Mouse (Mus musculus) embryonic facial prominence, embryonic 11.5 days (tissue): ENCODE measurements around the gene Fkbp7. TPM values are rescaled to one million over a fixed set of nuclear protein-coding genes. Genes with fewer than 3 reads are reported as not detected.

Experiments used
- ATAC-seq: fragments of 200-750 bp; cut with Nextera tagmentation; replicated peaks from 2 replicates; pipeline ENCODE4 v1.8.0; 2017; ENCODE audit warnings: low read depth; ENCODE audit not compliant: insufficient number of reproducible peaks, low FRiP score, low TSS enrichment
- DNase-seq: peaks from one replicate; pipeline ENCODE4 v3.0.0-alpha.2; 2015; ENCODE audit warnings: low spot score
- H3K27ac ChIP-seq: fragments of 300-500 bp; sonication (generic); replicated peaks from 2 replicates; pipeline ENCODE4 v1.5.1; 2014; ENCODE audit warnings: mild to moderate bottlenecking, low read depth, low read length, control low read depth
- H3K27me3 ChIP-seq: fragments of 300-500 bp; sonication (generic); 2 replicates; pipeline ENCODE4 v1.6.1; 2014; ENCODE audit warnings: mild to moderate bottlenecking, low read length, moderate library complexity, mixed read lengths; ENCODE audit not compliant: control insufficient read depth, insufficient read depth
- H3K36me3 ChIP-seq: fragments of 300-500 bp; sonication (generic); replicated peaks from 2 replicates; pipeline ENCODE4 v1.6.1; 2014; ENCODE audit warnings: low read depth, mild to moderate bottlenecking, low read length, moderate library complexity, mixed read lengths; ENCODE audit not compliant: control insufficient read depth, insufficient read depth
- H3K4me1 ChIP-seq: fragments of 300-500 bp; sonication (generic); 2 replicates; pipeline ENCODE4 v1.6.1; 2014; ENCODE audit warnings: low read length, mixed read lengths; ENCODE audit not compliant: control insufficient read depth, insufficient read depth
- H3K4me2 ChIP-seq: fragments of 300-500 bp; sonication (generic); 2 replicates; pipeline ENCODE4 v1.6.1; 2014; ENCODE audit warnings: low read depth, mild to moderate bottlenecking, control low read depth, low read length, moderate library complexity
- H3K4me3 ChIP-seq: fragments of 300-500 bp; sonication (generic); 2 replicates; pipeline ENCODE4 v1.5.1; 2014; ENCODE audit warnings: low read depth, low read length, control low read depth
- H3K9ac ChIP-seq: fragments of 300-500 bp; sonication (generic); replicated peaks from 2 replicates; pipeline ENCODE4 v1.6.1; 2014; ENCODE audit warnings: mild to moderate bottlenecking, control low read depth, low read length
- H3K9me3 ChIP-seq: fragments of 300-500 bp; sonication (generic); replicated peaks from 2 replicates; pipeline ENCODE4 v1.6.1; 2016; ENCODE audit warnings: mild to moderate bottlenecking, low read length, inconsistent platforms, mixed read lengths; ENCODE audit not compliant: control insufficient read depth
- WGBS: fragments of 180-500 bp; shearing (Covaris S2); extraction: QIAGEN DNeasy Blood & Tissue Kit; methylation state at CpG from one replicate; pipeline ENCODE4 v1.1.7; 2014; 5-methylcytosine and 5-hydroxymethylcytosine counted together
- polyA plus RNA-seq: library from polyadenylated mRNA; unstranded; fragments of >200 nt; fragmentation: Nextera tagmentation; extraction: Ambion mirVana; gene quantifications from 2 replicates; pipeline ENCODE4 v1.2.1, GENCODE M21; 2014

The Fkbp7 gene
- polyA plus RNA-seq, 1 experiment from 2014 or later, result 45.8 TPM

- H3K27me3 ChIP-seq, result no peaks in the 10 kb centered on the region
- no peaks in the 10 kb centered on the region for H3K4me1 ChIP-seq
- H3K9ac ChIP-seq, result peak overlapping the region; percentile 92
- peak overlapping the region; percentile 92 for H3K4me3 ChIP-seq
- H3K9me3 ChIP-seq, result no peaks in the 10 kb centered on the region
- H3K4me2 ChIP-seq, result peak overlapping the region; percentile 52
- DNase-seq (peak; percentile 54), ATAC-seq (peak; percentile 32)
- peak overlapping the region; percentile 70 for H3K27ac ChIP-seq
- H3K36me3 ChIP-seq, result no peaks in the 10 kb centered on the region
- under 1% methylated on average over 19 of the region's 44 CpGs for WGBS
These were observed 2.5 kb upstream of the Fkbp7 start for GRCm38 (mm10) chr2:76675451-76675850.

GRCm38 (mm10) chr2:76674725-76675427, 2.0 kb upstream of the Fkbp7 start, which contains the start of gene Plekha3:
TSS of gene Plekha3 (plus strand) at chr2:76675281.
- ATAC-seq (peak; percentile 76), DNase-seq (peak; percentile 88)
- peak within 1 kb of the TSS; percentile 92 for H3K9ac ChIP-seq
- H3K27me3 ChIP-seq, result no peaks in the 10 kb centered on the region
- 5% methylated on average over 44 of the region's 52 CpGs for WGBS
- H3K9me3 ChIP-seq, result no peaks in the 10 kb centered on the region
- H3K4me1 ChIP-seq, result no peaks in the 10 kb centered on the region
- H3K27ac ChIP-seq, result peak within 1 kb of the TSS; percentile 70
- H3K36me3 ChIP-seq, result no peaks in the 10 kb centered on the region
- H3K4me3 ChIP-seq, result peak within 1 kb of the TSS; percentile 92
- peak within 1 kb of the TSS; percentile 52 for H3K4me2 ChIP-seq

GRCm38 (mm10) chr2:76673472-76674081, 661 bp upstream of the Fkbp7 start:
- no peak overlapping the region for H3K9ac ChIP-seq

GRCm38 (mm10) chr2:76672134-76672745, 676 bp downstream of the Fkbp7 start:
- Histone ChIP-seq H3K27ac (0 out of 2 replicates have a peak overlapping the region, but pooled peaks have one; percentile 10), H3K27me3 (no peaks in the 10 kb centered on the region), H3K9ac (peak overlapping the region; percentile 60), H3K9me3 (no peaks in the 10 kb centered on the region), H3K4me2 (peak overlapping the region; percentile 47), H3K36me3 (no peaks in the 10 kb centered on the region), H3K4me3 (peak overlapping the region; percentile 40), H3K4me1 (no peaks in the 10 kb centered on the region)
- ATAC-seq (no peak), DNase-seq (peak; percentile 11)
- WGBS, result 41% methylated on average over 9 of the region's 9 CpGs

More at GRCm38 (mm10) chr2:76673472-76674081, 661 bp upstream of the Fkbp7 start:
- no peaks in the 10 kb centered on the region for H3K36me3 ChIP-seq
- WGBS, result 35% methylated on average over 7 of the region's 7 CpGs
- no peak overlapping the region for H3K27ac ChIP-seq
- peak overlapping the region; percentile 47; the same call in 1 of the 2 replicates for H3K4me2 ChIP-seq
- H3K4me1 ChIP-seq, result no peaks in the 10 kb centered on the region
- H3K9me3 ChIP-seq, result no peaks in the 10 kb centered on the region
- DNase-seq (peak; percentile 59), ATAC-seq (no peak)
- no peaks in the 10 kb centered on the region for H3K27me3 ChIP-seq
- peak overlapping the region; percentile 40; the same call in 1 of the 2 replicates for H3K4me3 ChIP-seq

- no peaks in the 10 kb centered on the region for H3K27me3 ChIP-seq
- DNase-seq (no peak), ATAC-seq (no peak)
- H3K9me3 ChIP-seq, result no peaks in the 10 kb centered on the region
- no peak overlapping the region for H3K27ac ChIP-seq
- H3K4me2 ChIP-seq, result peak overlapping the region; percentile 47
- H3K4me3 ChIP-seq, result peak overlapping the region; percentile 40; the same call in 1 of the 2 replicates
- no peaks in the 10 kb centered on the region for H3K36me3 ChIP-seq
- H3K4me1 ChIP-seq, result no peaks in the 10 kb centered on the region
- 88% methylated on average over 6 of the region's 6 CpGs for WGBS
- peak overlapping the region; percentile 60; the same call in 1 of the 2 replicates for H3K9ac ChIP-seq
These were observed 1.3 kb downstream of the Fkbp7 start for GRCm38 (mm10) chr2:76671641-76672040.

GRCm38 (mm10) chr2:76667200-76667599, 5.7 kb downstream of the Fkbp7 start:
- no peak overlapping the region for H3K9ac ChIP-seq
- DNase-seq (no peak), ATAC-seq (no peak)
- no peak overlapping the region for H3K27ac ChIP-seq
- H3K4me1 ChIP-seq, result no peaks in the 10 kb centered on the region
- H3K4me2 ChIP-seq, result no peak overlapping the region
- no peaks in the 10 kb centered on the region for H3K9me3 ChIP-seq
- H3K4me3 ChIP-seq, result no peak overlapping the region
- 90% methylated on average over 5 of the region's 5 CpGs for WGBS
- H3K27me3 ChIP-seq, result no peaks in the 10 kb centered on the region
- no peaks in the 10 kb centered on the region; the same call in 1 of the 2 replicates for H3K36me3 ChIP-seq

- Histone ChIP-seq H3K4me3 (no peak overlapping the region), H3K9me3 (no peaks in the 10 kb centered on the region), H3K36me3 (peaks cover 4% of the 10 kb centered on the region; the same call in 1 of the 2 replicates), H3K4me2 (no peak overlapping the region), H3K9ac (no peak overlapping the region), H3K27me3 (no peaks in the 10 kb centered on the region), H3K27ac (no peak overlapping the region), H3K4me1 (no peaks in the 10 kb centered on the region)
- ATAC-seq (no peak), DNase-seq (no peak)
- 93% methylated on average over 7 of the region's 7 CpGs for WGBS
These were observed 7.4 kb downstream of the Fkbp7 start for GRCm38 (mm10) chr2:76665531-76665930.
